Mouse (Mus musculus) forebrain, postnatal 0 days (tissue): ENCODE data around the gene Slc15a3. TPM values are rescaled to one million over a fixed set of nuclear protein-coding genes. Genes with fewer than 3 reads are reported as not detected.

Experiments used
- ATAC-seq: fragments of 200-750 bp; cut with Nextera tagmentation; 2 replicates; pipeline ENCODE4 v1.8.0; 2017; ENCODE audit warnings: mild to moderate bottlenecking, moderate library complexity
- DNase-seq: peaks from one replicate; pipeline ENCODE4 v3.0.0-alpha.2; 2015
- H3K27ac ChIP-seq: fragments of 300-500 bp; sonication (generic); 2 replicates; pipeline ENCODE4 v1.5.1; 2014; ENCODE audit warnings: low read depth, mild to moderate bottlenecking, antibody characterized with exemption, low read length, moderate library complexity, mixed read lengths
- H3K27me3 ChIP-seq: fragments of 300-500 bp; sonication (generic); 2 replicates; pipeline ENCODE4 v1.6.1; 2014; ENCODE audit warnings: mild to moderate bottlenecking, low read length, mixed read lengths; ENCODE audit not compliant: insufficient read depth
- H3K36me3 ChIP-seq: fragments of 300-500 bp; sonication (generic); 2 replicates; pipeline ENCODE4 v1.6.1; 2014; ENCODE audit warnings: mild to moderate bottlenecking, moderate library complexity; ENCODE audit not compliant: insufficient read depth
- H3K4me1 ChIP-seq: fragments of 300-500 bp; sonication (generic); 2 replicates; pipeline ENCODE4 v1.6.1; 2014; ENCODE audit warnings: antibody characterized with exemption; ENCODE audit not compliant: insufficient read depth
- H3K4me2 ChIP-seq: fragments of 300-500 bp; sonication (generic); 2 replicates; pipeline ENCODE4 v1.6.1; 2014; ENCODE audit warnings: low read depth, mild to moderate bottlenecking, moderate library complexity
- H3K4me3 ChIP-seq: fragments of 300-500 bp; sonication (generic); 2 replicates; pipeline ENCODE4 v1.5.1; 2014; ENCODE audit warnings: low read depth, low read length, mixed read lengths
- H3K9ac ChIP-seq: fragments of 300-500 bp; sonication (generic); 2 replicates; pipeline ENCODE4 v1.6.1; 2014; ENCODE audit warnings: mild to moderate bottlenecking
- H3K9me3 ChIP-seq: fragments of 300-500 bp; sonication (generic); 2 replicates; pipeline ENCODE4 v1.6.1; 2016; ENCODE audit warnings: low read length
- CTCF ChIP-seq: sonication (generic); IDR thresholded peaks from 2 replicates; pipeline ENCODE4 v1.5.1; 2016; ENCODE audit warnings: antibody characterized with exemption, control low read depth, low read depth
- WGBS: fragments of 180-500 bp; shearing (Covaris S2); extraction: QIAGEN DNeasy Blood & Tissue Kit; methylation state at CpG from one replicate; pipeline ENCODE4 v1.1.7; 2014; 5-methylcytosine and 5-hydroxymethylcytosine counted together
- polyA plus RNA-seq: library from polyadenylated mRNA; unstranded; fragments of >200 nt; fragmentation: Nextera tagmentation; extraction: Ambion mirVana; gene quantifications from 2 replicates; pipeline ENCODE4 v1.2.1, GENCODE M21; 2015
- total RNA-seq: library from RNA; depleted of rRNA; stranded (reverse); fragments of >200 nt; gene quantifications from 2 replicates; pipeline ENCODE4 v1.2.3, GENCODE M21; 2014

Slc15a3 gene
- total and polyA plus RNA-seq, 2 experiments from 2014 or later: 0.42 to 0.90 TPM

- H3K4me1 ChIP-seq: peaks cover 16% of the 10 kb centered on the region; the same call in 1 of the 2 replicates
- H3K27me3 ChIP-seq: no peaks in the 10 kb centered on the region
- H3K9ac ChIP-seq: peak overlapping the region; percentile 99
- peaks cover 63% of the 10 kb centered on the region for H3K36me3 ChIP-seq
- peak overlapping the region; percentile 93 for H3K27ac ChIP-seq
- H3K4me3 ChIP-seq: peak overlapping the region; percentile 91
- H3K4me2 ChIP-seq: peak overlapping the region; percentile 79
- TF ChIP-seq CTCF: no peak
- WGBS: 2% methylated on average over 39 of the region's 43 CpGs
- DNase-seq (peak; percentile 88), ATAC-seq (peak; percentile 96)
- no peaks in the 10 kb centered on the region for H3K9me3 ChIP-seq
Measured at GRCm38 (mm10) chr19:10869241-10869885, 29.8 kb downstream of the Slc15a3 start.

- DNase-seq: peak; percentile 52
- peaks cover 16% of the 10 kb centered on the region; the same call in 1 of the 2 replicates for H3K4me1 ChIP-seq
- H3K27me3 ChIP-seq: no peaks in the 10 kb centered on the region
- peak; percentile 26 for ATAC-seq
- 0 out of 2 replicates have a peak, but pooled peaks have one; percentile 4 for TF ChIP-seq CTCF
- H3K4me2 ChIP-seq: peak within 1 kb of the TSS; percentile 79
- no peaks in the 10 kb centered on the region for H3K9me3 ChIP-seq
- peak within 1 kb of the TSS; percentile 93 for H3K27ac ChIP-seq
- H3K4me3 ChIP-seq: peak within 1 kb of the TSS; percentile 91
- H3K36me3 ChIP-seq: peaks cover 57% of the 10 kb centered on the region
- 1% methylated on average over 8 of the region's 8 CpGs for WGBS
- peak within 1 kb of the TSS; percentile 99 for H3K9ac ChIP-seq
Measured at GRCm38 (mm10) chr19:10869886-10870527, 30.5 kb downstream of the Slc15a3 start, which contains the start of gene Tmem132a. TSS of gene Tmem132a (minus strand) at chr19:10869940.

GRCm38 (mm10) chr19:10870676-10871075 is 31.1 kb downstream of the Slc15a3 start:
- DNase-seq: no peak
- Histone ChIP-seq H3K36me3 (peaks cover 51% of the 10 kb centered on the region), H3K9ac (peak overlapping the region; percentile 11; the same call in 1 of the 2 replicates), H3K27ac (no peak overlapping the region), H3K4me2 (no peak overlapping the region), H3K4me1 (peaks cover 16% of the 10 kb centered on the region; the same call in 1 of the 2 replicates), H3K9me3 (no peaks in the 10 kb centered on the region), H3K4me3 (no peak overlapping the region), H3K27me3 (no peaks in the 10 kb centered on the region)
- no peak for ATAC-seq
- no peak for TF ChIP-seq CTCF
- WGBS: 90% methylated on average over 3 of the region's 3 CpGs

GRCm38 (mm10) chr19:10871328-10871961 is 31.9 kb downstream of the Slc15a3 start:
- no peaks in the 10 kb centered on the region for H3K27me3 ChIP-seq
- H3K9me3 ChIP-seq: no peaks in the 10 kb centered on the region
- no peak for TF ChIP-seq CTCF
- peaks cover 45% of the 10 kb centered on the region for H3K36me3 ChIP-seq
- no peak overlapping the region for H3K27ac ChIP-seq
- ATAC-seq: no peak
- no peak overlapping the region for H3K4me2 ChIP-seq
- WGBS: 75% methylated on average over 14 of the region's 14 CpGs
- H3K9ac ChIP-seq: no peak overlapping the region
- DNase-seq: no peak
- no peak overlapping the region for H3K4me3 ChIP-seq
- peaks cover 16% of the 10 kb centered on the region; the same call in 1 of the 2 replicates for H3K4me1 ChIP-seq

- Histone ChIP-seq H3K9me3 (no peaks in the 10 kb centered on the region), H3K4me2 (no peak overlapping the region), H3K27me3 (no peaks in the 10 kb centered on the region), H3K4me3 (no peak overlapping the region), H3K36me3 (peaks cover 11% of the 10 kb centered on the region), H3K9ac (no peak overlapping the region), H3K4me1 (peaks cover 18% of the 10 kb centered on the region), H3K27ac (0 out of 2 replicates have a peak overlapping the region, but pooled peaks have one; percentile 21)
- DNase-seq (no peak), ATAC-seq (no peak)
- TF ChIP-seq CTCF: no peak
- 83% methylated on average over 7 of the region's 7 CpGs for WGBS
Measured at GRCm38 (mm10) chr19:10878201-10878837, 38.8 kb downstream of the Slc15a3 start.

GRCm38 (mm10) chr19:10880085-10880974 is 40.8 kb downstream of the Slc15a3 start:
- WGBS: 35% methylated on average over 7 of the region's 7 CpGs
- no peak for DNase-seq
- peaks cover 18% of the 10 kb centered on the region for H3K4me1 ChIP-seq
- no peaks in the 10 kb centered on the region for H3K36me3 ChIP-seq
- peak; percentile 39 for TF ChIP-seq CTCF
- no peaks in the 10 kb centered on the region for H3K27me3 ChIP-seq
- peak overlapping the region; percentile 67 for H3K4me3 ChIP-seq
- no peaks in the 10 kb centered on the region for H3K9me3 ChIP-seq
- peak overlapping the region; percentile 78; the same call in 1 of the 2 replicates for H3K9ac ChIP-seq
- peak overlapping the region; percentile 88 for H3K4me2 ChIP-seq
- ATAC-seq: no peak
- H3K27ac ChIP-seq: no peak overlapping the region
